Mouse (Mus musculus): ENCODE measurements around the gene Mmachc. TPM values are rescaled to one million over a fixed set of nuclear protein-coding genes. Genes with fewer than 3 reads are reported as not detected.
A peak's percentile ranks its signal among the peaks of the same experiment; 100 is the strongest.
"Not testable (repeated sequence)": the region's sequence is repeated elsewhere in the genome, so short reads cannot be mapped to it uniquely, and the experiment has no call there.

Gene Mmachc
- total RNA-seq, 1 experiment from 2014 or later, result 26.2 TPM

DNA sequence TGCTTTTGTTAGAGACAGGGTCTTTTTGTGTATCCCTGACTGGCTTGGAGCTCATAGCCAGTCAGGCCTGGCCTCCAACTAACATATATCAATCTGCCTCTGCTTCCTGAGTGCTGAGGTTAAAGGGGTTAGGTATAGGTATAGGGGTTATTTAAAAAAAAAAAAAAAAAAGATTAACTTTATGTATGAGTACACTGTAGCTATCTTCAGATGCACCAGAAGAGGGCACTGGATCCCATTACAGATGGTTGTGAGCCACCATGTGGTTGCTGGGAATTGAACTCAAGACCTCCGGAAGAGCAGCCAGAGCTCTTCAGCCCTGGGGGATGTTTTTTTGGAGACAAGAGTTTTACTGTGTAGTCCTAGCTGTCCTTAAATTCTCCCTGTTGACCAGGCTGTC, 46.2 kb downstream of the Mmachc start:
- ATAC-seq (replicated peaks in 1 of 2; ENCODE audit: insufficient read depth in 1 of 2, low FRiP score in 2 of 2, low TSS enrichment in 1 of 2, low read depth in 1 of 2, poor library complexity in 2 of 2, severe bottlenecking in 2 of 2), result no peak

DNA sequence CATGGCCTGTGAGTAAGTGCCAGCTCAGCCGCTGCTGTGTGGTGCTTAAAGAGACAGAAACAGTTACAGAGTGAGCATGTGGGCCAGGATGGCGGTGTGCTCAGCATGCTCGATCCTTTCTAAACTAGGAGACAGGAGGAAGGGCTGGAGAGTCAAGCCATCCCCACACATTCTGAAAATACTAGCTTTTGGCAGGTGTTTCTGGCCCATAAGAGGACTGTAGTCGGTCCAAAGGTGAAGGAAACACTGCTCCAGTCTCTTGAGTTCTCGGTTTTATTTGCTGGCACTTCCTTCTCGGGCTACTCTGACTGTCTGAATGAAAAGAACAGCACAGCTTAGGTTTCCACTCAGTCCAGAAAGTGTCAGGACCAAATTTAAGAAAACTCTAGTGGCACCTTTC, 47.4 kb downstream of the Mmachc start:
- ATAC-seq (replicated peaks in 1 of 2; ENCODE audit: insufficient read depth in 1 of 2, low FRiP score in 2 of 2, low TSS enrichment in 1 of 2, low read depth in 1 of 2, poor library complexity in 2 of 2, severe bottlenecking in 2 of 2), result no peak

DNA sequence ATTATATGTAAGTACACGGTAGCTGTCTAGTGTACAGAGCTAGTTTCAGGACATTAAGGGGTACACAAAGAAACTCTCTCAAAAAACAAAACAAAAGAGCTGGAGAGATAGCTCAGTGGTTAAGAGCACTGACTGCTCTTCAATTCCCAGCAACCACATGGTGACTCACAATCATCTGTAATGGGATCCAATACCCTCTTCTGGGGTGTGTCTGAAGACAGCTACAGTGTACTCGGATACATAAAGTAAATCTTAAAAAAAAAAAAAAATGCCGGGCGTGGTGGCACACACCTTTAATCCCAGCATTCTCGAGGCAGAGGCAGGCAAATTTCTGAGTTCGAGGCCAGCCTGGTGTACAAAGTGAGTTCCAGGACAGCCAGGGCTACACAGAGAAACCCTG, 48.3 kb downstream of the Mmachc start:
- not testable (repeated sequence) for ATAC-seq (replicated peaks in 1 of 2; ENCODE audit: insufficient read depth in 1 of 2, low FRiP score in 2 of 2, low TSS enrichment in 1 of 2, low read depth in 1 of 2, poor library complexity in 2 of 2, severe bottlenecking in 2 of 2)

DNA sequence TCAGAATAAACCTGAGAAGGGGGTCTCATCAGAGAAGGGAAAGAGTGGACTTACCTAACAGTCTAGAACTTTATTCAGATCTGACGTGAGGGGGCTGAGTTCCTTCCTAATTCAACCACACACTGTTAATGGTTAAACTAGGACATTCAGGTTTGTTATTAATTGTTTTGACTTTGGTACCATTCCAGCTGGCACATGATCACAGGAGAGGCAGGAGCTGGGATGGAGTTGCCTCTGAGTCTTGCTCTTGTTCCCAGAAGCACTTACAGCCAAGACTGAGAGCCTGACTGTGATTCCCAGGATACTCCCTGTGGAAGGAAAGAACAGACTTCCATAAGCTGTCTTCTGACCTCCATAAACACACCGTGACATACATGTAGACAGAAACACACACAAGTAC, 48.7 kb downstream of the Mmachc start:
- ATAC-seq (replicated peaks in 1 of 2; ENCODE audit: insufficient read depth in 1 of 2, low FRiP score in 2 of 2, low TSS enrichment in 1 of 2, low read depth in 1 of 2, poor library complexity in 2 of 2, severe bottlenecking in 2 of 2), result no peak

DNA sequence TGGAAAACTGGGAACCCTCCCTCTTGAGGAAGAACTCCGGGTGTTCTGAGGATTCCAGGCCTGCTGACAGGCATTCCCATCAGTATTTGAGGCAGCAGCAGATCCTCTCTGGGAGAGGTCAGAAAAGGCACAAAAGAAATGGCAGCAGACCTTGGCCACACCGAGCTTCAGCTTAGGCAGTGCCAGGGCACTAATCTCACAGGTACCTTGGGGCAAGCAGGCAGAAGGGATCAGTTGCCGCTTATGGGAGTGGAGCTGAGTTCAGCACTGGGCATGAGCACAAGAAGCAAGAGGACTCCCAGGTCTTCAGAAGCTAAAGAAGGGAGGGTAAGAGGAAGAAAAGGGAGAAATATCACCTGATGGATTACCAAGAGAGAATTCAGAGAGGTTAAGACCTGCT, 50.2 kb downstream of the Mmachc start:
- no peak for ATAC-seq (replicated peaks in 1 of 2; ENCODE audit: insufficient read depth in 1 of 2, low FRiP score in 2 of 2, low TSS enrichment in 1 of 2, low read depth in 1 of 2, poor library complexity in 2 of 2, severe bottlenecking in 2 of 2)

DNA sequence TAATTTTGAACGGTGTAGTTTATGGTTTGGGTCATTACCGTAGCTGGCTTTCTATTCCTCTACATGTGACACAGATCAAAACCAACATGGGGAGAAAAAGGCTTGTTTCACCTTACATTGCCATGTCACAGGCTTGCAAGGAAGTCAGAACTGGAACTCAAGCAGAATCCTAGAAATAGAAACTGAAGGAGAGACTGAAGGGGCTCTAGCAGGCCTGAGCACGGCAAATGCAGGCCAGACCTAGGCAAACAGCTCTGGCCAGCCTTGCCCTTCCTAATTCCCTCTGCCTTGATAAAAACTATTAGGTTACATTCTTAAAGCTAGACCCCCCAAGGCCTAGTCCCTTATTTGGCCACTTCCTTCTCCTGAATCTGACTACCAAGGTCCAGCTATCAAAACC, 52.5 kb downstream of the Mmachc start:
- no peak for ATAC-seq (replicated peaks in 1 of 2; ENCODE audit: insufficient read depth in 1 of 2, low FRiP score in 2 of 2, low TSS enrichment in 1 of 2, low read depth in 1 of 2, poor library complexity in 2 of 2, severe bottlenecking in 2 of 2)

DNA sequence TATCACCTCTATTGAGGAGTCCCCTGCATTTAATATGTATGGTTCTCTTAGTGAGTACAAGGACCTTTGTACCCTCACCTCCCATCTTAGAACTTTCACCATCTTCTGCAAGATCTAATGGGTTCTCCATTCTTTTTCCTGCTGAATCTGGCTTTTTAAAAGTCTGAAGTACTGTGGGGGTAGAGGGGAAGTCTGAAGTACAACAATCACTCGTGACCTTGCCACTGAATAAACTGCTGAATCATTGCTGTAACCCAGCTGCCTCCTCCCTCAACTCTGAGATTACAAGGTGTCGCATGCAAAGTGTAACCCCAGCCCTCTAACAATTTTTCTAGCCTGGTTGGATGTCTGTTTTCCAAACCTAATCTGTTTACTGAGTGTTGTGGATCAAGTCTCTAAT, 53.1 kb downstream of the Mmachc start:
- peak; percentile 73 for ATAC-seq (replicated peaks in 1 of 2; ENCODE audit: insufficient read depth in 1 of 2, low FRiP score in 2 of 2, low TSS enrichment in 1 of 2, low read depth in 1 of 2, poor library complexity in 2 of 2, severe bottlenecking in 2 of 2)

DNA sequence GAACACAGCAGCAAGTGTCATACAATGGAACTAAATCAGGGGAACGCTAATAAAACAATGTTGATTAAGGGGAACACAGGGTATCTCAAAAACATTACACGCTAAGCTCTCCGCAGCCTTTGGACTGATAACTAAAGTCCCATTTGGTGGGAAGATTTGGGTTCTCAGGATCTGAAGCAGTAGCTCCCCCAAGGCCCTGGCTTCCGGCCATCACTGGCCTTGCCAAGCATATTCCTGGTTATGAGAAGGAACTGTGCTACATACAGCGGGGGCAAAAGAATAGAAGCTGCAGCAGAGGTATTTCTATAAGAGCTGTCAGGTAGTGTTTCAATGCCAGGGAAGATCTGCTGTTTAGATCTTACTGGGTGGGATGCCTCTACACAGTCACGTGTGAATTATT, 55.0 kb downstream of the Mmachc start:
- no peak for ATAC-seq (replicated peaks in 1 of 2; ENCODE audit: insufficient read depth in 1 of 2, low FRiP score in 2 of 2, low TSS enrichment in 1 of 2, low read depth in 1 of 2, poor library complexity in 2 of 2, severe bottlenecking in 2 of 2)

Other genes starting within 250 kb of the Mmachc start
- 11.8 and 12.6 TPM in 2 replicates for gene Mast2, start 244.2 kb downstream of the Mmachc start, total RNA-seq (2017)
- gene Ipp, start 200.9 kb downstream of the Mmachc start, total RNA-seq (2017), result 19.1 and 31.5 TPM in 2 replicates
- gene Tmem69, start 152.5 kb downstream of the Mmachc start, total RNA-seq (2017), result 12.4 and 12.6 TPM in 2 replicates
- gene Gpbp1l1, start 150.7 kb downstream of the Mmachc start, total RNA-seq (2017), result 190 and 203 TPM in 2 replicates
- 4.6 and 7.3 TPM in 2 replicates for gene Ccdc17, start 111.8 kb downstream of the Mmachc start, total RNA-seq (2017)
- gene Nasp, start 80.5 kb downstream of the Mmachc start, total RNA-seq (2017), result 291 and 379 TPM in 2 replicates
- 341 and 616 TPM in 2 replicates for gene Akr1a1, start 56.7 kb downstream of the Mmachc start, total RNA-seq (2017)
- 221 and 249 TPM in 2 replicates for gene Prdx1, start 22.9 kb downstream of the Mmachc start, total RNA-seq (2017)
- gene Ccdc163, start 103 bp upstream of the Mmachc start, total RNA-seq (2017), result 19.8 and 27.4 TPM in 2 replicates
- 6.1 and 6.9 TPM in 2 replicates for gene Tesk2, start 12.5 kb upstream of the Mmachc start, total RNA-seq (2017)
- 35.8 and 38.5 TPM in 2 replicates for gene Toe1, start 99.2 kb upstream of the Mmachc start, total RNA-seq (2017)
- 6.8 and 10.8 TPM in 2 replicates for gene Mutyh, start 99.3 kb upstream of the Mmachc start, total RNA-seq (2017)
- gene Hpdl, start 113.3 kb upstream of the Mmachc start, total RNA-seq (2017), result 0.10 TPM in 1 of 2 replicates, not detected in the other
- 0.10 and 0.56 TPM in 2 replicates for gene Zswim5, start 169.0 kb upstream of the Mmachc start, total RNA-seq (2017)

Measured in hematopoietic stem cell, adult 5-6 weeks (primary cell).